Mouse (Mus musculus) brain, embryonic 14.5 days (tissue): ENCODE measurements around the gene Prph2. TPM values are rescaled to one million over a fixed set of nuclear protein-coding genes. Genes with fewer than 3 reads are reported as not detected.

Source experiments
- DNase-seq: peaks from one replicate; pipeline ENCODE4 v3.0.0-alpha.2; 2011; ENCODE audit warnings: low read depth
- CTCF ChIP-seq: fragments of 200-500 bp; IDR thresholded peaks from 2 replicates; pipeline ENCODE4 v1.5.1; 2012; ENCODE audit warnings: inconsistent platforms, mild to moderate bottlenecking, moderate library complexity, borderline replicate concordance; ENCODE audit not compliant: insufficient read depth, insufficient read length; ENCODE audit errors: extremely low read depth
- POLR2A ChIP-seq: fragments of 200-500 bp; IDR thresholded peaks from 2 replicates; pipeline ENCODE4 v1.6.1; 2012; ENCODE audit warnings: mild to moderate bottlenecking, inconsistent platforms, borderline replicate concordance; ENCODE audit not compliant: poor library complexity, insufficient read depth, insufficient read length, severe bottlenecking; ENCODE audit errors: extremely low read depth
- polyA plus RNA-seq: library from polyadenylated mRNA; depleted of rRNA; stranded (reverse); fragments of >200 nt; gene quantifications from 2 replicates; pipeline ENCODE4 v1.2.3, GENCODE M21; 2012

Prph2 gene
- polyA plus RNA-seq, 1 experiment: 0.03 TPM

- TF ChIP-seq POLR2A (no peak), CTCF (no peak)
- DNase-seq: no peak
Observed at GRCm38 (mm10) chr17:46880322-46880721, 29.9 kb upstream of the Prph2 start.

GRCm38 (mm10) chr17:46881728-46882127 lies 28.5 kb upstream of the Prph2 start:
- TF ChIP-seq CTCF (no peak), POLR2A (no peak)
- DNase-seq: peak; percentile 25

GRCm38 (mm10) chr17:46883107-46883506 lies 27.2 kb upstream of the Prph2 start:
- no peak for TF ChIP-seq CTCF
- no peak for TF ChIP-seq POLR2A
- no peak for DNase-seq

- no peak for DNase-seq
- TF ChIP-seq POLR2A (no peak), CTCF (no peak)
Observed at GRCm38 (mm10) chr17:46884766-46885165, 25.5 kb upstream of the Prph2 start.

- no peak for TF ChIP-seq POLR2A
- TF ChIP-seq CTCF: no peak
- DNase-seq: no peak
Observed at GRCm38 (mm10) chr17:46885218-46885909, 24.9 kb upstream of the Prph2 start.

- DNase-seq: no peak
- TF ChIP-seq CTCF (no peak), POLR2A (no peak)
Observed at GRCm38 (mm10) chr17:46885910-46886643, 24.2 kb upstream of the Prph2 start.

GRCm38 (mm10) chr17:46888511-46889212 lies 21.6 kb upstream of the Prph2 start:
- TF ChIP-seq POLR2A (no peak), CTCF (peak; percentile 59; the same call in 1 of the 2 replicates)
- DNase-seq: peak; percentile 75

GRCm38 (mm10) chr17:46889450-46890084 lies 20.7 kb upstream of the Prph2 start:
- peak; percentile 50; the same call in 1 of the 2 replicates for TF ChIP-seq POLR2A
- TF ChIP-seq CTCF: no peak
- peak; percentile 90 for DNase-seq

- DNase-seq: peak; percentile 99
- peak; percentile 92 for TF ChIP-seq POLR2A
- no peak for TF ChIP-seq CTCF
Observed at GRCm38 (mm10) chr17:46890116-46890815, 20.0 kb upstream of the Prph2 start, which contains the start of gene Tbcc. Gene Tbcc, plus strand, starts transcription at chr17:46890684.

- TF ChIP-seq POLR2A (no peak), CTCF (no peak)
- peak; percentile 46 for DNase-seq
Observed at GRCm38 (mm10) chr17:46890843-46891594, 19.2 kb upstream of the Prph2 start.
